Mouse (Mus musculus): ENCODE measurements at regions not wholly inside any gene's neighbourhood (a gene's known extent, or its start where the extent isn't known, plus 50 kb on each side); places are given as distances from the start of the nearest gene placed in this dataset.

GRCm38 (mm10) chr9:98675612-98676011 lies 74.2 kb upstream of the Mrps22 start:
- H3K36me3 ChIP-seq = no peaks in the 10 kb centered on the region
- ATAC-seq (ENCODE audit: low FRiP score, low read depth) = no peak
- WGBS = 88% methylated on average over 7 of the region's 7 CpGs

GRCm38 (mm10) chr9:98673461-98674114 lies 72.1 kb upstream of the Mrps22 start:
- H3K4me1 ChIP-seq = no peaks in the 10 kb centered on the region
- no peaks in the 10 kb centered on the region for H3K9me3 ChIP-seq
- H3K27me3 ChIP-seq = 0 out of 2 replicates have a peak, but pooled peaks cover 5% of the 10 kb centered on the region
- H3K4me2 ChIP-seq (replicated peaks) = no peak overlapping the region
- H3K36me3 ChIP-seq = no peaks in the 10 kb centered on the region
- no peak for ATAC-seq (ENCODE audit: low FRiP score, low read depth)
- H3K9ac ChIP-seq = no peak overlapping the region
- H3K4me3 ChIP-seq = no peak overlapping the region
- H3K27ac ChIP-seq = no peak overlapping the region
- WGBS = 82% methylated on average over 13 of the region's 13 CpGs

More at GRCm38 (mm10) chr9:98675612-98676011, 74.2 kb upstream of the Mrps22 start:
- H3K27ac ChIP-seq = no peak overlapping the region
- H3K9me3 ChIP-seq = no peaks in the 10 kb centered on the region
- H3K4me1 ChIP-seq = no peaks in the 10 kb centered on the region
- 0 out of 2 replicates have a peak, but pooled peaks cover 5% of the 10 kb centered on the region for H3K27me3 ChIP-seq
- H3K4me2 ChIP-seq (replicated peaks) = no peak overlapping the region
- H3K4me3 ChIP-seq = no peak overlapping the region
- no peak overlapping the region for H3K9ac ChIP-seq

- WGBS = 40% methylated on average over 9 of the region's 9 CpGs
- Histone ChIP-seq H3K9me3 (no peaks in the 10 kb centered on the region), H3K9ac (no peak overlapping the region), H3K4me3 (no peak overlapping the region), H3K27ac (no peak overlapping the region), H3K4me1 (no peaks in the 10 kb centered on the region), H3K27me3 (0 out of 2 replicates have a peak, but pooled peaks cover 5% of the 10 kb centered on the region), H3K4me2 (replicated peaks) (no peak overlapping the region), H3K36me3 (no peaks in the 10 kb centered on the region)
- no peak for ATAC-seq (ENCODE audit: low FRiP score, low read depth)
Observed at GRCm38 (mm10) chr9:98672361-98672760, 70.9 kb upstream of the Mrps22 start.

GRCm38 (mm10) chr9:98668423-98669330 lies 67.2 kb upstream of the Mrps22 start:
- Histone ChIP-seq H3K4me2 (replicated peaks) (no peak overlapping the region), H3K27me3 (no peaks in the 10 kb centered on the region), H3K4me1 (no peaks in the 10 kb centered on the region), H3K36me3 (no peaks in the 10 kb centered on the region), H3K27ac (no peak overlapping the region), H3K4me3 (no peak overlapping the region), H3K9ac (no peak overlapping the region), H3K9me3 (no peaks in the 10 kb centered on the region)
- 64% methylated on average over 23 of the region's 23 CpGs for WGBS
- ATAC-seq (ENCODE audit: low FRiP score, low read depth) = no peak

- Histone ChIP-seq H3K27ac (no peak overlapping the region), H3K4me2 (replicated peaks) (no peak overlapping the region), H3K9ac (no peak overlapping the region), H3K9me3 (no peaks in the 10 kb centered on the region), H3K27me3 (no peaks in the 10 kb centered on the region), H3K36me3 (no peaks in the 10 kb centered on the region), H3K4me1 (no peaks in the 10 kb centered on the region), H3K4me3 (no peak overlapping the region)
- WGBS = 97% methylated on average over 3 of the region's 3 CpGs
- ATAC-seq (ENCODE audit: low FRiP score, low read depth) = no peak
Observed at GRCm38 (mm10) chr9:98667072-98667471, 65.6 kb upstream of the Mrps22 start.

GRCm38 (mm10) chr9:98663011-98663410 lies 61.6 kb upstream of the Mrps22 start:
- H3K27me3 ChIP-seq = no peaks in the 10 kb centered on the region
- WGBS = 50% methylated on average over 3 of the region's 3 CpGs
- ATAC-seq (ENCODE audit: low FRiP score, low read depth) = no peak

GRCm38 (mm10) chr9:98651681-98652080 lies 50.2 kb upstream of the Mrps22 start:
- Histone ChIP-seq H3K27me3 (peaks cover 5% of the 10 kb centered on the region; the same call in 1 of the 2 replicates), H3K9me3 (no peaks in the 10 kb centered on the region), H3K4me3 (no peak overlapping the region), H3K27ac (no peak overlapping the region), H3K36me3 (no peaks in the 10 kb centered on the region), H3K4me2 (replicated peaks) (no peak overlapping the region), H3K9ac (no peak overlapping the region), H3K4me1 (0 out of 2 replicates have a peak, but pooled peaks cover 4% of the 10 kb centered on the region)
- WGBS = 63% methylated on average over 2 of the region's 2 CpGs
- no peak for ATAC-seq (ENCODE audit: low FRiP score, low read depth)

More at GRCm38 (mm10) chr9:98663011-98663410, 61.6 kb upstream of the Mrps22 start:
- H3K9ac ChIP-seq = no peak overlapping the region
- no peak overlapping the region for H3K4me3 ChIP-seq
- no peaks in the 10 kb centered on the region for H3K9me3 ChIP-seq
- H3K27ac ChIP-seq = no peak overlapping the region
- H3K36me3 ChIP-seq = no peaks in the 10 kb centered on the region
- no peaks in the 10 kb centered on the region for H3K4me1 ChIP-seq
- no peak overlapping the region for H3K4me2 ChIP-seq (replicated peaks)

Data from limb, embryonic 13.5 days (tissue).